Mouse (Mus musculus) gastrocnemius, adult 18-20 months (tissue): Measurements from ENCODE around the gene Rragd. TPM values are rescaled to one million over a fixed set of nuclear protein-coding genes. Genes with fewer than 3 reads are reported as not detected.
"Not testable (repeated sequence)": the region's sequence is repeated elsewhere in the genome, so short reads cannot be mapped to it uniquely, and the experiment has no call there.

Experiments
- DNase-seq: peaks from one replicate; pipeline ENCODE4 v3.0.0; 2021; ENCODE audit warnings: low spot score
- total RNA-seq, 2 experiments: library from RNA; stranded (reverse); gene quantifications; 2 replicates each; pipeline ENCODE4 v1.2.3; 2021

Gene Rragd
- total RNA-seq, 2 experiments from 2014 or later, result 174 to 189 TPM

DNA sequence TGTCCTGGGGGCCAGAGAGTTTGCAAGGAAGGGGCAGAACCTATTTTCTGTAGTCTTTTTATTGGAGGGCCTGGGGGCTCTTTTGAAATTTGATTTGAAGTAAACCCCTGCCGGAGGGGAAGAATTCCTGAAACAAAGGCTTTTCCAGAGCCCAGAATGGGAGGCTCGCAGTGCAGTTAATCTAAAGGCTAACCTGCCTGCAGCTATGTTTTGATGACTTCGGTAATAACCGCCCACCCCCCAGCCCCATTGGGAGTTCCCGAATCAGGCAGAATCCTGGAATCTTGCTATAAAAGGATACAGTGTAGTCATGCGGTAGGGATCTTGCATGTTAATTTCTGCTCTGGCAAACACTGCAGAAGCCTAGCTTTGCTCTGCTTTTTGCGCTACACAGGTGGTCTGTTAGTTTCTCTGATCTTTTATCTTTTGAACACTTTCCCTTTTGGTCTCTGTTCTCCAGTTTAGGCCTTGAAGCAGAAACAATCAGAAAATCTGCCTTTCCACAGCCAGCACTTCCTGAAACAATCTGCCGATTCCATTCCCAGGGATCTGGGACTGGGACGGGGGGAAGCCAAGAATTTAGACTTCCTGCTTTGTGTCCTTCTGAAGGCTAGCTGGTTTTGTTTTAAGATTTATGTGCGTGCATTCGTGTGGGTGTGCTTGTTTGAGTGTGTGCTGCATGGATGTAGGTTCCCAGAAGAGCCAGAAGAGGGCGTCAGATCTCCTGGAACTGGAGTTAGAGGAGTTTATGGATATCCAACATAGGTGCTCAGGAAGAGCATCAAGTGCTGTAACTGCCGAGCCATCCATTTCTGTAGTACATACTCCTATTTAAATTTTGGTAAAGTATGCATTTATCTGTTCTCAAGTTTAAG lies 2.2 kb downstream of the Rragd start:
- no peak for DNase-seq

DNA sequence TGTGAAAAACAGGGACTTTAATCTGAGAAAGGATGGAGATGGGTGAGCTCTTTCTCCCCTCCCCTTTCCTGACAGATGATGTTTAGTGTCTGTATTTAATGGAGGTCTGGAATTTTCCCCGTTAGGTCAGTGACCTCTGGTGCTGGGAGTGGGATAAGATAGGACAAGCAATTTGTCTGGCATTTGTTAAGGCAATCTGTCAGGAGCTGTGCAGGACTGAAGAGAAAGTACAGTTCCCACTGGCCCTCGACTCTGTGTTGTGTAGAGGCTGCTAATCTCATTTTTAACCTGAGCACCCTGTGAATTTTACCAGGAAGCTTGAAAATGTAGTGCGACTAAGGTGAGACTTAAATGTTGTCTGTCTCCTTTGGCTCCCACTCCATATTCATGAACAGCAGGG lies 2.8 kb downstream of the Rragd start:
- DNase-seq, result no peak

DNA sequence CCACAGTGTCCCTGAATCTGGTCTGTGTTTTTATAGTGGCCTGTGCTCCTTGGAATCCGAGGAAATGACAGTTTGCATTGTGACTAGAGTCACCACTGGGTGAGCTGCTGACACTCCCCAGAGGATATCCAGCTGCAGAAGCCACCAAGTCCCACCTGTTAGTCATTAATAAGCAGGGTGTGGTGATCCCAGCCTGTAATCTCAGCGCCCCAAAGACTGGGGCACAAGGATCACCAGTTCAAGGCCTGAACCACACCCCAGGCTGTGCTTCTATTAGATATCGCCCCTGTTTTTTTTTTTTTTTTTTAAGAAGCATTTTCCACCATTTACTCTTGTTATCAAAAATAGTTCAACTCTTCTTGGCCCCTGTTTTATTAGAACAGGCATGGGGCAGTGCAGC lies 4.2 kb downstream of the Rragd start:
- DNase-seq, result no peak

DNA sequence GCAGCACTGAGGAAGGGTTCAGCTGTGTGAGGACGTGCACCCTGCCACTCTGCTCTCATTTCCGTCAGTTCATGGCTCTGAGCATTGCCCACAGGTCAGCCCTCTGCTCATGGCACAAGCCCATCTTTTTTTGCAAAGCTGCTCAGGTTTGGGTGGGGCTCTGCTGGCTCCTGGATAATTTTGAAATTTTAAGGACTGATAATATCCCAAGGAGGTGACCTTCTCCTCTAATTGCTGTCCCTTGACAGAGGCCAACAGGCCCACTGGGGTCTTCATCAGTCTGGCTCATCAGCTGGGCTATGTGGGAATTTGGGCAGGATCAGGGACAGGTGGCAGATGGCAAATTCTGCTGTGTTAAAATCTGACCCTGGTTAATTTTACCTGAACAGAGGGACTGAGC lies 6.5 kb downstream of the Rragd start:
- DNase-seq, result no peak

DNA sequence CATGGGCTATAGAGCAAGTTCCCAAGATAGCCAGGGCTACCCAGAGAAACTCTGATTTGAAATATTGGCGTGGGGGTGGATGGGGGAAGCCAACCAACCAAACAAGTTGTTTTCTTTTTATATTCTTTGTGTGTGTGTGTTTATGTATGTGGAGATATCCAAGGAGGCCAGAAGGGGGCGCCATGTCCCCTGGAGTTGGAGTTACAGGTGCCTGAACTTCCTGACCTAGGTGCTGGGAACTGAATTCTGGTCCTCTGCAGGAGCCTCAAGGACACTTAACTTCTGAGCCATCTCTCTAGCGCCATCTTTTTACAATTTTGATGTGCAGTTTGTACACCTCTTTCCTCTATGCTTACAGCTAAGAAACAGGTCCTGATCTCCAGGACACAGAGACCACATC lies 11.3 kb downstream of the Rragd start:
- no peak for DNase-seq

DNA sequence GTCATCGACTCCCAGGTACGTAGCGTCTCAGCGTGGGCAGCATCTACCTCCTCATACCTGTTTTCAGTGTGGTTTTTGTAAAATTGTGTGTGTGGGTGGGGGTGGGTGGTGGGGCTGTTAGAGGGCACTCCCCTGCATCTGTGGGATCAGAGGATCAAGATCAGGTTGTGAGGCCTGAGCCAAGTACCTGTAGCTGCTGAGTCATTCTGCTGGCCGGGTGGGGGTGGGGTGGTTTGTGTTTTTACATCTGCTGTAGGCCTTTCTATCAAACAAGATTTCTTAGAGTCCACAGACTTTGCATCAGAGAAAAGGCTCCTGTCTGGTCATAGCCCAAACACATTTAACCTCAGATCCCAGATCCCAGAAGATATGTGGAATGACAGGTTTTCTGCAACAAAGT lies 13.2 kb downstream of the Rragd start:
- DNase-seq, result no peak

DNA sequence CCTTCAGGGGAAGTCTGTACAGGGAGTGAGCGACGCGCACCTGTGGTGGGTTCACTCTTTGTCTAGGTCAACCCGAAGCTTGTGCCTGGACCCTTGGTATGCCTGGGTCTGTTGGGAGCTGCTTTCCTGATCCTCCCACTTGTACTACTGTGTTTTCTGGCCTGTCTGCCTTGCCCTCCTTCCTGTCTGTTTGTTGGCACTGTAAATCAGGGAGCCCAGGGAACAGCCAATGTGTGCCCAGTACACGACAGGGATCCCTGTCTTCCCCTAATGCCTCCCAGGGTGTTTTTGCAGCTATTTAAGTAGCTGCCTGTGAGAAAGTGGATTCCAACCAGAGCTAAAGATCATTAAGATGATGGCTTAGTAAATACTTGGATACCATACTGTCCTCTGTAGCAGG lies 14.7 kb downstream of the Rragd start:
- peak; percentile 24 for DNase-seq

DNA sequence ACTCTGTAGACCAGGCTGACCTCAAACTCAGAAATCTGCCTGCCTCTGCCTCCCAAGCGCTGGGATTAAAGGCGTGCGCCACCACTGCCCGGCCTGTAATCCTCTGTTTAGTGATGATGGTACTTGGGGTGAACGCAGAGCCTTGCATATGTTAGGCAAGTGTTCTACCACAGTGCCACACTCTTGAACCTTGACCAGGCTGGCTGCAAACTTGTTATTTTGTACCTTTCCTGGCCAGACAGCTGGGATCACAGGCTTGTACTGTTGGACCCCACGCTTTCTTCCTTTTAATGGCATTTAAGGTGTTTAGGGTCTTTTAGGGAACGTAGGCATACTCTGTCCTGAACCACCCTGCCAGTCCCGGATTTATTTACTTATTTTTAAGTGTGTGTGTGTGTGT lies 16.2 kb downstream of the Rragd start:
- no peak for DNase-seq

DNA sequence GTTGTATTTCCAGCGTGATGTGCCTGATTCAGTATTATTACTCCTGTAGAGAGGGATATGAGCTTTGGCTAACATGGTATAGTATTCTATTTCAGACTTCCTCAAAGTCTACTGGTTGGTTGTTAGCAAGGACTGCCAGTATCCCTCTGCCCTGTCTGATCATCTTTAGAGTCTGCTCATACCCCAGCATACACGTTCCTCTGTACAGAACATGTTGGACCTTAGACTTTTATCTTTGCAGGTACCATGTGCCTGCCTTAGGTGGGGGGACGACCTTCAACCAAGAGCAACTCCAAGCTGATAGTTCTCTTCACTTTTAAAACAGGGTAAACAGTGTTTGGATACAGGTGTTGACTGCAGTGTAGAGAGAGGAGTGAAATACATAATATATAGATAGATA lies 19.2 kb downstream of the Rragd start:
- DNase-seq, result no peak

DNA sequence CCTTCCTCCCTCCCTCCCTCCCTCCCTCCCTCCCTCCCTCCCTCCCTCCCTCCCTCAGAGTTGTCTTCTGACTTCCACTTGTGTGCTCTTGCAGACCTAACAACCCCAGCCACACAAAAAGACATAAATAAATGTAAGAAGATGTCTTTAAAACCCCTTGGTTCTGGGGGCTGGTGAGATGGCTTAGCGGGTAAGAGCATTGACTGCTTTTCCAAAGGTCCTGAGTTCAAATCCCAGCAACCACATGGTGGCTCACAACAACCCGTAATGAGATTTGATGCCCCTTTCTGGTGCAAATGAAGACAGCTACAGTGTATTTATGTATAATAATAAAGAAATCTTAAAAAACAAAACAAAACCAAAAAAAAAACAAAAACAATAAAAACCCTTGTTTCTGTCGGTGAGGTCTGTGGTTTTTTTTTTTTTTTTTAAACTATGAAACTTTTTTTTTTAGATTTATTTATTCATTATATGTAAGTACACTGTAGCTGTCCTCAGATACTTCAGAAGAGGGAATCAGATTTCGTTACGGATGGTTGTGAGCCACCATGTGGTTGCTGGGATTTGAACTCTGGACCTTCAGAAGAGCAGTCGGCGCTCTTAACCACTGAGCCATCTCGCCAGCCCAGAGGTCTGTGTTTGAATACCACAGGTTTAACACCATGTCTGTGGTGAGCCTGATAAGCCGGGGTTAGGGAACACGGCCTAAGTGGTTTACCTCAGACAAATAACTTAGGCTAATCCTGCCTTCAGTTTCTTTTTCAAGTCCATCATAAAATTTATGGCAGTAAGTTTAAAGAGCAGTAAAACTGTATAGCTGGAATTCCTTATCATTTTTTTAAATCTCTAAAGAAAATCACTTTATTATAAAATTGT lies 23.0 kb downstream of the Rragd start:
- not testable (repeated sequence) for DNase-seq

DNA sequence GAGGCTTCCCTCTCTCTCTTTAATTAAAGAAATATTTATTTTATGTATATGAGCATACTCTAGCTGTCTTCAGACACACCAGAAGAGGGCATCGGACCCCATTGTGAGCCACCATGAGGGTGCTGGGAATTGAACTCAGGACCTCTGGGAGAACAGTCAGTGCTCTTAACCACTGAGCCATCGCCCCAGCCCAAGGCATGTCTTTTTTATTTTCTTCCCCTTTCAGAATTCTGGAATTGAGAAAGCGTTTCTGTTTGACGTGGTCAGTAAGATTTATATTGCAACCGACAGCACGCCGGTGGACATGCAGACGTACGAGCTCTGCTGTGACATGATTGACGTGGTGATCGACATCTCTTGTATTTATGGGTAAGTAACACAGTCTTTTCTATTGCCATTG lies 24.0 kb downstream of the Rragd start:
- DNase-seq, result no peak

DNA sequence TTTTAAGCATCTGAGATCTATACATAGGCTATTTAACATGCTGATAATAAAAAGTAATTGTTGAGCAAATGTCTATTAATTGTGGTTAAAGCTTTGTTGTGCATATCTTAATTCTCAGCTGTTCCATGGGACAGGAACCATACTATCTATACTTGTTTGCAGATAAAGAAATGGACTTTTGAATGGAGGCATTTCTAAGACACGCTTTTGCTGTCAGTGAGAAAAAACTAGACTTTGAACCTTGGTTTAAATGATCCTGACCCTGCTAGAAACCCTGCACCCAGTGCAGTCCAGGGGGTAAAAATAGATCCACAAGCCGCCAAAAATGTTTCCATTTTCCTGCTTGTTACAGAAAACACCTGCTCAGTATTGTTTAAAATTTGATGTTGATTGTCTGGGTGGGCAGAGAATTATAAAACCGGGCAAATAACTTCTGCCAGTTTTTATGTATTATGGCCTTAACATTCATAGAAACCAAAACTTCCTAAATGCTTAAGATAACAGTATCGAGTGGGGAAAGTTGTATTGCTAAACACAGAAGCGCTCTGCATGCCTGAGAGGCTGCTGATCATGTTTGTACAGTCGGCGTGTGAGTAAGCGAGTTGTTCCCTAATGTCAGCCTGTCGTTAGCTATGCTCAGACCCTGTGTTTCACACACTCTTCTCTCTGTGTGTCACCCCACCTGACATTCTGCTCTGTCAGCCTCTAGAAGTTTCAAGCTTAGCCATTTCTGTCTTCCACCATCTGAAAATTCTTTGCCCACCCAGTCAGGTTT lies 24.8 kb downstream of the Rragd start:
- DNase-seq, result no peak

DNA sequence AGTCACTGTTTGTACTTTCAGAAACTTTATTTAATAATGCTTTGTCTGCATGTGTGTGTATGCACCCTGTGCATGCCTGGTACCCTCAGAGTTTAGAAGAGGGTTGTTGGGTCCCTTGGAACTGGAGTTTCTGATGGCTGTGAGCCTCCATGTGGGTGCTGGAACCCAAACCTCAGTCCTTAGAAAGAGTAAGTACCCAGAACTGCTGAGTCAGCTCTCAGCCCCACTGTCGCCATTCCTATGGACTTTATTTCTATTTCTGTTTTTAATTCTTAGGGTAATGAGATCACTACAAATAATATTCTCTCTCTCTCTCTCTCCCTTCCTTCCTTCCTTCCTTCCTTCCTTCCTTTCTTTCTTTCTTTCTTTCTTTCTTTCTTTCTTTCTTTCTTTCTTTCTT lies 27.2 kb downstream of the Rragd start:
- DNase-seq, result no peak

DNA sequence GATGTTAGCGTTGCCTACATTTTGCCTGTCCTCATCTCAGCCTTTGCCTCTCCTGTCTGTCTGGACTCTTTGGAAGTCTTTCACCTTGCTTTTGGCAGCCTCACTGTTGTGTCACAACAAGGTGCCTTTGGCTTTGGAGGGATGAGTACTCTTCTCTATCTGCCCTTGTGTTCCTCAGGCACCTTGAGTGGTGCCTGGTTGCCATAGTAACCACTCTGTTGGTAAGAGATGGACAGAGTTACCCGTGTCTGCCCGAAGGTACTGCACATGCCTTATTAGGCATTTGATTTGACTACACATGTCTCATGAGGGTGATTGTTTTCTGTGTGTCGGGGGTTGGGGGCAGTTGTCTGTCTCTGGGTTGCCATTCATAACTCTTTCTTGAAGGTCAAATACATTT lies 29.6 kb downstream of the Rragd start:
- DNase-seq, result no peak

DNA sequence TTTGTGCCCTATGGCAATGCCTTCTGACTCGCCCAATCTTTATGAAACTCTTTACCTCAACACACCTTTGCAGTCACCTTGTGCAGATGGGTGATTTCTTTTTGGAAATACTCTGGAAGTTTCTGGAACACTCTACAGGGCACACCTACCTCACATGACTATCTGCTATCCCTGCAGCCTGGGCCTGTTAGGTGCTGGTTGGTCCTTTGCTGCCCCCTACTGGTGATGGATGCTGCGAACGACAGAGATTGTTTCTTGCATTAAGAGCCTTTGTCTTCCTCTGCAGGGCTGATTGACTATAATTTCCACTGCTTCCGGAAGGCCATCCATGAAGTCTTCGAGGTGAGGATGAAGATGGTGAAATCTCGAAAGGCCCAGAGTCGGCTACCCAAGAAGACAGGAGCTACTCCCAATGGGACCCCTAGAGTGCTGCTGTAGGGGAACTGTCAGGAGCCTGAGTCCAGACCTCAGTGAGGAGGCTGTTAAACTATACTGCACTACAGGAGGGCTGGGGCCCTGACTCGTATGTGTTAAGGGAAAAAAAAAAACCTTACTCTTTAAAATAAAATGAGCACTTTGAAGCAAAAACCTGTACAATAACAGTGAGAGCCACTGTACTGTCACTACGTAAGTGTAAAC lies 35.6 kb downstream of the Rragd start:
- peak; percentile 88 for DNase-seq

DNA sequence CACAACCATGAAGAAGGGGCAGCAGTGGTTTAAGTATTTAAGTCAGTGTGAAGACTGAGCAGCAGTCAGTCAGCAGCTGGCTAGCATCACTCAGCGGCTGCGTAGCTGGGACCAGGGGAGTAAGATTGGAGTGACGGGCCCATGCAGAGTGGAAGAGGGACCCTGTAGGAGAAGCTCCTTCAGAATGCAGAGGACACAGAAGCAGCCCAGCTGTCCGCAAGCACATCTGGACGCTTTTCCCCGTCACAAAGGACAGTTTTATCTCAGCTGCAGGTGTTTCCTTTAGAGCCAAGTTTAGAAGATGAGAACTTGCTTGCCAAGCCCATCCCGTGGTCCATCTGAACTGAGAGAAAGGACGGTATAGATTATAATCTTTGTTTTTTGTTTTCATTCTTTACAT lies 41.6 kb downstream of the Rragd start:
- DNase-seq, result no peak

DNA sequence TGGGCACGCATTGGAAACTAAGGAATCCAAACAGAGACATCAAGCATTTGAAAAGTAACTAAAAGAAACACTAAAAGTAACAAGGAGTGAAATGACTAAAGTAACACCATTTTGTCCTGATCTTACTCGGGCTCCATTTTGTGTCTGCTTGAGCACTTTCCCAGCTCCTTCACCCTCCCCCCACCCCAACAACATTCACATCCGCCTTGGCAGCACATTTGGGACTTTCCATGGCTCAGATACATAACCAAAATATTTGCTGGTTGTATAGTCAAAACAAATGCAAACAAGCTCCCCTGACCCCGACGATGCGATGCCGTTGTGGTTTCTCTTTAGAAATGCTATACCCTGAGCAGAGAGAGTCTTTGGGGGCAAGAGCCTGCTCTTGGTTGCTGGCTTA lies 46.3 kb downstream of the Rragd start:
- DNase-seq, result no peak

DNA sequence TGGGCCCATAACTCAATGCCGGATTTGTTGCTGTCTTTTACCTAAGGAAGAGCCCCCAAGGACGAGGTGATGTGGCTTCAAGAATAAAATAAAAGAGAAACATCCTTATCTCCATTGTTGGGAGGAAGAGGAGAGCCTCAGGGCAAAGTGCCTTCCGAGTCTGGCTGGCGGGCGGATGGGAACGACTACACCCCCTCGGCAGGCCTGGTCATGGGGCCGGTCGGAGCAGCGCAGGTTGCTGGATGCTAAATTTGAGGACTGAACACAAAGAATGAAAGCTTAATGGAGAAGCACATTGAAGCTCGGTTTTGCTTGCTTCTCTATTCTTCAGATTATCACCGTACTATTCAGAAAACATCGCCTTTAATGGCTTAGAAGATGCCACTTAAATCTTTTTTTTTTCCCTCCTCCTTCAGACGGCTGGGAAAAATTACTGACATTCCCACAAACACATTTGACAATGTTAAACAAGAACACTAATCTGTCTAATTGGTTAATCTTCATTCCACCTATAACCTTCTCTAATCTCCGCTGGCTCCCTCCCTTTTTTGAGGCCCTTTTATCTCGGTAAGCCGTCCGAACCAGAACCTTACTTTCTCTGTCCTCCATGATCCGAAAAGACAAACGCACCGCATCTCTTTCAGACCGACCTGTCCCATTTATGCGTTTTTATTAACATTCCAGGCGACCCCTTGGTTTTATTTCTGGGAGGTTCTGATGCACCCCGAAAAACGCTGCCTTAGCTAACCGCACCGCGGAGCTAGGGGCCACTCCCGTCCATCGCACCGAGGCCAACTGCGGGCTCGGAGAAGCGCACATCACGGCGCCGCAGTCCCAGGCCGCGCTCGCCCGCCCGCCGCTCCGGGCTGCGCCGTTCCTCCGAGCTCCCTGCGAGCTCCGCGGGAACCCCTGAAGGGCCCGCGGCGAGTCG lies 47.7 kb downstream of the Rragd start:
- no peak for DNase-seq

DNA sequence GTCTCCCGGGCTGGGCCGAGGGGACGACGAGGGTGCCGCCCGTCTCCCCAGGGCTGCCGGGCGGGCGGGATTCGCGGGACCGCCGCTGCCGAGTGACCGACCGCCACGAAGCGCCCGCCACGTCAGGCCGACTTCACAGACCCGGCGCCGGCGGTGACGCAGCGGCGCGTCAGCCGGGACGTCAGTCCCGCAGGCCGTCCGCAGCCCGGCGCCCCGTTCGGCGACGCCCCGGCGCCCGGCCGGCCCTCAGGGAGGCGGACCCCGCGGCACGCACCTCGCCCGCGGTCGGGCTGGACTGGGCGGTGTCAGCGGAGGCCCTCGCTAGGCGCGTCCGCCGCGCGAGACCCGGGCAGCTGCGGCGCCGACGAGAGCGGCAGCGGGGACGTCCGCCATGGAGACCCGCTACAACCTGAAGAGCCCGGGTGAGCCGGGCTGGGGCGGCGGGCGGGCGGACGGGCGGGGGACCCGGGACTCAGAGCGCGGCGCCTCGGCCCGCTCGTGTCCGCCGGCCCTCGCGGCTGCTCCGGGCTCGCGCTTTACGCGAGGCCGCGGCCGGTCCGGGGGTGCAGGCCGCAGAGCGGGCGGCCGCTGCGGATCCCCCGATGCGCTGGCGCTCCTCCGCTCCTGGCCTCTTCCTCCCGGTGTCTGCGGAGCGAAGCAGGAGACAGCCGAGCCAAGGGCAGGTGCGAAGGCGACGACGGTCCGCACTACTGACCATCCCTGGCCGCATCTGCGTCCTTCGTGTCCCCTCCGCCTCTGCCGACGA lies 48.5 kb downstream of the Rragd start, which contains the start of gene Ube2j1:
Gene Ube2j1 (plus strand): TSS at position 222 of the 766 bp plus-strand sequence.
- DNase-seq, result peak; percentile 90
